Mouse (Mus musculus): Measurements from ENCODE around the gene Cnpy3. TPM values are rescaled to one million over a fixed set of nuclear protein-coding genes. Genes with fewer than 3 reads are reported as not detected.

Gene Cnpy3
- polyA plus RNA-seq, 1 experiment from 2014 or later: 56.6 TPM

DNA sequence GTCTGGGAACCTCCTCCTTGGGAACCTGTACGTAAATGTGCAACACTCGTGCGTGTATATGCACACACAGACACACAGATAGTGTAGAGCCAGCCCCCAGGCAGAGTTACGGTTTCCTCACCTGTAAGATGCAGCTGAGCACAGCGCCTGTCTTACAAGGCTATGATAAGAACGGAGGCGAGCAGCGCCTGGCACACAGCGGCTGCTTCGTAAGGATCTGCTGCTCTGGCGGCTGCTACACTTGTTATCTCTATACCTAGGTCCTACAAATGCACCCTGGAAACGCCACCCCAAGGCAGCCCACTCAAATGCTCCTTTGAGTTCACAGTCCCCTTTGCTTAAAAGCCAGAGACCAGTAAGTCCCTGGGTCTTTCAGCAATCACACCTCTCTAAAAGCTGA, 61.3 kb downstream of the Cnpy3 start:
- Histone ChIP-seq H3K9me3 (no peaks in the 10 kb centered on the region), H3K4me3 (replicated peaks) (no peak overlapping the region), H3K27me3 (no peaks in the 10 kb centered on the region), H3K4me2 (no peak overlapping the region), H3K27ac (no peak overlapping the region), H3K9ac (no peak overlapping the region), H3K4me1 (no peaks in the 10 kb centered on the region), H3K36me3 (replicated peaks) (peaks cover 33% of the 10 kb centered on the region)
- no peak for ATAC-seq (ENCODE audit: low FRiP score)
- WGBS: 94% methylated on average over 12 of the region's 12 CpGs

DNA sequence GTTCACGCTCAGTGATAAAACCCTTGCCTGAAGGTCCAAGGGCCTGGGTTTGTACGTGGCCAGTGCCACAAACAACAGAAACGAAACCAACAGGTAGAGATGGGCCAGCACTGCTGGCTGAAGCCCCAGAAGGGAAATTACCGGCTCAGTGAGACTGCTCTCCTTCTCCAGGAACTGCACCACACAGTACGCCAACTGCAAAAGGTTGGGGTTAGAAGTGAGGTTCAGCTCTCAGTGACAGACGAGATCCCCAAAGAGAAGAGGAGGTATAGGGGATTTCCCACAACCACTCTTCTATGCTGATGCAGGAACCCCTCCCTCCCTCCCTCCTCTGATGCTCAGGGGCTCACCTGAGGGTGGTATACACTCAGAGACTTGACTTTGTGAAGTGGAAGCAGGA, 66.1 kb downstream of the Cnpy3 start:
- peaks cover 50% of the 10 kb centered on the region for H3K36me3 ChIP-seq (replicated peaks)
- no peaks in the 10 kb centered on the region for H3K9me3 ChIP-seq
- no peak overlapping the region for H3K27ac ChIP-seq

More for the DNA sequence above, 66.1 kb downstream of the Cnpy3 start:
- Histone ChIP-seq H3K9ac (no peak overlapping the region), H3K4me2 (no peak overlapping the region), H3K4me3 (replicated peaks) (no peak overlapping the region), H3K27me3 (no peaks in the 10 kb centered on the region), H3K4me1 (peaks cover 9% of the 10 kb centered on the region)
- 94% methylated on average over 6 of the region's 6 CpGs for WGBS
- ATAC-seq (ENCODE audit: low FRiP score): no peak

Other genes with a start within 250 kb of the Cnpy3 start
- 9.8 and 11.3 TPM in 2 replicates for gene Cul9, start 205.8 kb downstream of the Cnpy3 start, polyA plus RNA-seq (2016; fragmentation: Nextera tagmentation; extraction: Ambion mirVana)
- 5.0 TPM in 2 replicates for gene Srf, start 196.0 kb downstream of the Cnpy3 start, polyA plus RNA-seq (2016; fragmentation: Nextera tagmentation; extraction: Ambion mirVana)
- 55.3 and 56.4 TPM in 2 replicates for gene Ptk7, start 122.7 kb downstream of the Cnpy3 start, polyA plus RNA-seq (2016; fragmentation: Nextera tagmentation; extraction: Ambion mirVana)
- 39.0 and 42.5 TPM in 2 replicates for gene Klc4, start 106.2 kb downstream of the Cnpy3 start, polyA plus RNA-seq (2016; fragmentation: Nextera tagmentation; extraction: Ambion mirVana)
- 76.6 and 102 TPM in 2 replicates for gene Mrpl2, start 106.0 kb downstream of the Cnpy3 start, polyA plus RNA-seq (2016; fragmentation: Nextera tagmentation; extraction: Ambion mirVana)
- 46.5 and 47.8 TPM in 2 replicates for gene Cul7, start 101.9 kb downstream of the Cnpy3 start, polyA plus RNA-seq (2016; fragmentation: Nextera tagmentation; extraction: Ambion mirVana)
- gene Rrp36, start 77.9 kb downstream of the Cnpy3 start, polyA plus RNA-seq (2016; fragmentation: Nextera tagmentation; extraction: Ambion mirVana): 54.4 and 57.6 TPM in 2 replicates
- gene Mea1, start 73.4 kb downstream of the Cnpy3 start, polyA plus RNA-seq (2016; fragmentation: Nextera tagmentation; extraction: Ambion mirVana): 156 and 158 TPM in 2 replicates
- 131 and 137 TPM in 2 replicates for gene Klhdc3, start 71.3 kb downstream of the Cnpy3 start, polyA plus RNA-seq (2016; fragmentation: Nextera tagmentation; extraction: Ambion mirVana)
- gene Ppp2r5d, start 47.1 kb downstream of the Cnpy3 start, polyA plus RNA-seq (2016; fragmentation: Nextera tagmentation; extraction: Ambion mirVana): 111 and 124 TPM in 2 replicates
- gene Pex6, start 40.8 kb downstream of the Cnpy3 start, polyA plus RNA-seq (2016; fragmentation: Nextera tagmentation; extraction: Ambion mirVana): 28.7 and 29.3 TPM in 2 replicates
- 0.54 and 0.91 TPM in 2 replicates for gene Gnmt, start 23.0 kb downstream of the Cnpy3 start, polyA plus RNA-seq (2016; fragmentation: Nextera tagmentation; extraction: Ambion mirVana)
- 0.24 and 0.36 TPM in 2 replicates for gene Ptcra, start 11.5 kb upstream of the Cnpy3 start, polyA plus RNA-seq (2016; fragmentation: Nextera tagmentation; extraction: Ambion mirVana)
- 57.2 and 61.2 TPM in 2 replicates for gene 2310039H08Rik, start 20.4 kb upstream of the Cnpy3 start, polyA plus RNA-seq (2016; fragmentation: Nextera tagmentation; extraction: Ambion mirVana)
- 154 and 178 TPM in 2 replicates for gene Rpl7l1, start 30.5 kb upstream of the Cnpy3 start, polyA plus RNA-seq (2016; fragmentation: Nextera tagmentation; extraction: Ambion mirVana)
- 7.1 and 7.5 TPM in 2 replicates for gene Bicral, start 106.3 kb upstream of the Cnpy3 start, polyA plus RNA-seq (2016; fragmentation: Nextera tagmentation; extraction: Ambion mirVana)
- gene Tbcc, start 138.5 kb upstream of the Cnpy3 start, polyA plus RNA-seq (2016; fragmentation: Nextera tagmentation; extraction: Ambion mirVana): 63.2 and 67.3 TPM in 2 replicates
- gene Prph2, start 158.2 kb upstream of the Cnpy3 start, polyA plus RNA-seq (2016; fragmentation: Nextera tagmentation; extraction: Ambion mirVana): not detected in 2 replicates

Measured in forebrain, embryonic 12.5 days (tissue).